ENCODE assay signal across 9 mouse cellular contexts in genomic region chr13:98726494-98726893, GRCm38 (mm10). TPM values are rescaled to one million over a fixed set of nuclear protein-coding genes. Genes with fewer than 3 reads are reported as not detected.
DNase-seq lines count a peak whose midpoint lies in the region; ATAC-seq and TF ChIP-seq lines count a peak whose summit lies in the region.
"Had no signal": no experiment of that assay in that cellular context is flagged by ENCODE, and none has a peak within 500 bp of the region (broad histone marks: within the 10 kb centered on the region; RNA-seq: fewer than 3 reads in every experiment).

No protein-coding gene starts in this region.

- no peak overlapping the region for H3K9ac ChIP-seq in intestine, embryonic 15.5 days

- ATAC-seq in intestine, embryonic 15.5 days, result peak; percentile 23; the same call in 1 of the 2 replicates

- WGBS in intestine, embryonic 15.5 days, result 62% methylated on average over 4 of the region's 4 CpGs

- H3K36me3 ChIP-seq in E14TG2a.4 (ENCODE audit: insufficient read depth, low read length), result peaks cover 56% of the 10 kb centered on the region
- H3K36me3 ChIP-seq in intestine, embryonic 15.5 days, result peaks cover 15% of the 10 kb centered on the region; the same call in 1 of the 2 replicates

- TF ChIP-seq CTCF in E14TG2a.4 (conservative IDR thresholded peaks at IDR 0.05; ENCODE audit: low read length), result peak; percentile 49

- DNase-seq in embryo, embryonic 10 days (ENCODE audit: low spot score), result peak; percentile 45
- DNase-seq in embryo, embryonic 9.5 days (ENCODE audit: extremely low spot score), result no peak
- peak; percentile 27 for DNase-seq in layer of hippocampus, adult 9-11 months
- no peak for DNase-seq in layer of hippocampus, postnatal 36 days
- DNase-seq in yolk sac, embryonic 10.5 days (ENCODE audit: low spot score), result no peak
- no peak for DNase-seq in c-Kit-positive CD71-positive TER-119-positive erythroid progenitor cells, embryonic 14.5 days (ENCODE audit: low spot score)

- H3K4me3 ChIP-seq in E14TG2a.4 (replicated peaks; ENCODE audit: low read length), result no peak overlapping the region
- no peak overlapping the region for H3K4me3 ChIP-seq in intestine, embryonic 15.5 days (replicated peaks)

- no peaks in the 10 kb centered on the region for H3K27me3 ChIP-seq in E14TG2a.4 (ENCODE audit: insufficient read depth, low read length)
- no peaks in the 10 kb centered on the region for H3K27me3 ChIP-seq in intestine, embryonic 15.5 days (replicated peaks)

- no peaks in the 10 kb centered on the region for H3K9me3 ChIP-seq in E14TG2a.4 (ENCODE audit: low read length)
- H3K9me3 ChIP-seq in intestine, embryonic 15.5 days, result no peaks in the 10 kb centered on the region

- H3K4me2 ChIP-seq in intestine, embryonic 15.5 days (replicated peaks), result no peak overlapping the region

- H3K4me1 ChIP-seq in E14TG2a.4 (replicated peaks; ENCODE audit: low read depth, low read length), result peaks cover 15% of the 10 kb centered on the region
- no peaks in the 10 kb centered on the region for H3K4me1 ChIP-seq in intestine, embryonic 15.5 days (replicated peaks)

- H3K27ac ChIP-seq in intestine, embryonic 15.5 days, result no peak overlapping the region

RNA-seq across cellular contexts. Expression of gene Tmem171, which starts 31.9 kb away (rescaled TPM):
- total RNA-seq in layer of hippocampus, postnatal 36 days (2021), result 1 to 10 TPM; 1.1 to 1.4 TPM
- polyA plus RNA-seq in intestine, embryonic 15.5 days (2015; fragmentation: Nextera tagmentation; extraction: Ambion mirVana), result 28.9 and 31.8 TPM in 2 replicates
- total RNA-seq: neutrophil, adult 5-6 weeks had no signal

Comparison
In these comparisons a context has a peak if more than half of its experiments do, and no peak if none do; other contexts are left out.
1. DNase-seq: peak in embryo, embryonic 10 days (single experiment) and layer of hippocampus, adult 9-11 months (single experiment); none in embryo, embryonic 9.5 days (single experiment), layer of hippocampus, postnatal 36 days (0 of 2), yolk sac, embryonic 10.5 days (single experiment) and c-Kit-positive CD71-positive TER-119-positive erythroid progenitor cells, embryonic 14.5 days (single experiment).